Mouse (Mus musculus): Measurements from ENCODE around the gene Npepl1.

- TF ChIP-seq ZC3H11A (IDR thresholded peaks at IDR 0.05; ENCODE audit: borderline replicate concordance, low read depth, low read length), result no peak
- no peak for TF ChIP-seq ZNF384 (IDR thresholded peaks at IDR 0.05; ENCODE audit: low read depth, low read length)
- TF ChIP-seq CHD2 (IDR thresholded peaks at IDR 0.05; ENCODE audit: low read depth, low read length), result no peak
- TF ChIP-seq HCFC1 (IDR thresholded peaks at IDR 0.05; ENCODE audit: borderline replicate concordance, insufficient read depth, low read length), result no peak
Measured at GRCm38 (mm10) chr2:174082380-174082918, 27.7 kb upstream of the Npepl1 start.
